Comparison of ENCODE assay signal across 26 mouse cellular contexts in the genomic region with DNA sequence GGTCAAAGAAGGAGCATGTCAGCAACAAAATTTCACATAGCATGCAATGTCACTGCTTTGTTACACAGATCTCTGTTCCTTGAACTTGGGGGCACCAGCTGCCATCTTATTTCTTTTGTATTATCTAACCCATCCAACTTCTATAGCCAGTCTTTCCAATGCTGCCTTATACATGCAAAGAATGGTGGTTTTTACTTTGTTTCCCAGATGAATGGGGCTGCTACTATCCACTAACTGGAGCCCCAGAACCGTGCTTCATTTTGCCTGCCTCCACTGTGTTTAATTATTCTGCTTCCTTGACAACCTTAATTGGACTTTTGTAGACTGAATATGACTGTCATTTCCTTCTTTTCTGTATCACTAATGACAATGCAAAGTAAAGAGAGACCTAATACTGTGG.
DNase-seq lines count a peak whose midpoint lies in the region; ATAC-seq lines count a peak whose summit lies in the region.
"Had no signal": no experiment of that assay in that cellular context is flagged by ENCODE, and none has a peak within 500 bp of the region (broad histone marks: within the 10 kb centered on the region; RNA-seq: fewer than 3 reads in every experiment).

No protein-coding gene starts in this region.

- H3K36me3 ChIP-seq in forebrain, embryonic 12.5 days (replicated peaks), result no peaks in the 10 kb centered on the region
- no peaks in the 10 kb centered on the region for H3K36me3 ChIP-seq in forebrain, embryonic 15.5 days
- H3K36me3 ChIP-seq in midbrain, embryonic 11.5 days (ENCODE audit: control insufficient read depth, insufficient read depth, low read length), result no peaks in the 10 kb centered on the region
- no peaks in the 10 kb centered on the region for H3K36me3 ChIP-seq in midbrain, embryonic 14.5 days (ENCODE audit: control insufficient read depth, insufficient read depth, low read length)
- no peaks in the 10 kb centered on the region for H3K36me3 ChIP-seq in forebrain, embryonic 14.5 days (ENCODE audit: control insufficient read depth, insufficient read depth, low read length)
- H3K36me3 ChIP-seq: embryonic facial prominence, embryonic 12.5 days; embryonic facial prominence, embryonic 15.5 days; G1E; hindbrain, embryonic 15.5 days; intestine, embryonic 15.5 days had no signal

- peak; percentile 70 for ATAC-seq in forebrain, embryonic 12.5 days (ENCODE audit: low FRiP score)
- no peak for ATAC-seq in forebrain, embryonic 15.5 days (replicated peaks)
- ATAC-seq in midbrain, embryonic 11.5 days (ENCODE audit: low FRiP score), result 0 out of 2 replicates have a peak, but pooled peaks have one; percentile 33
- ATAC-seq in midbrain, embryonic 14.5 days (ENCODE audit: low FRiP score, low TSS enrichment), result no peak
- peak; percentile 63 for ATAC-seq in forebrain, embryonic 14.5 days
- ATAC-seq: intestine, embryonic 15.5 days; Patski had no signal

- intact Hi-C loops in gastrocnemius, postnatal 36 days (cut with DNase I), result no loop called here

- no peak overlapping the region for H3K9ac ChIP-seq in forebrain, embryonic 12.5 days
- no peak overlapping the region for H3K9ac ChIP-seq in forebrain, embryonic 15.5 days (replicated peaks)
- H3K9ac ChIP-seq in midbrain, embryonic 11.5 days (ENCODE audit: low read length), result no peak overlapping the region
- no peak overlapping the region for H3K9ac ChIP-seq in midbrain, embryonic 14.5 days (replicated peaks; ENCODE audit: low read length)
- no peak overlapping the region for H3K9ac ChIP-seq in forebrain, embryonic 14.5 days (ENCODE audit: low read length)
- H3K9ac ChIP-seq: embryonic facial prominence, embryonic 12.5 days; embryonic facial prominence, embryonic 15.5 days; hindbrain, embryonic 15.5 days; intestine, embryonic 15.5 days had no signal

- H3K4me1 ChIP-seq in forebrain, embryonic 12.5 days, result no peaks in the 10 kb centered on the region; the same call in 1 of the 2 replicates
- H3K4me1 ChIP-seq in forebrain, embryonic 15.5 days, result 0 out of 2 replicates have a peak, but pooled peaks cover 7% of the 10 kb centered on the region
- H3K4me1 ChIP-seq in midbrain, embryonic 11.5 days (ENCODE audit: control insufficient read depth, insufficient read depth, low read length), result no peaks in the 10 kb centered on the region
- H3K4me1 ChIP-seq in midbrain, embryonic 14.5 days (ENCODE audit: control insufficient read depth, insufficient read depth, low read length), result no peaks in the 10 kb centered on the region
- peaks cover 2% of the 10 kb centered on the region; the same call in 1 of the 2 replicates for H3K4me1 ChIP-seq in forebrain, embryonic 14.5 days (ENCODE audit: control insufficient read depth, insufficient read depth, low read length)
- H3K4me1 ChIP-seq: embryonic facial prominence, embryonic 12.5 days; embryonic facial prominence, embryonic 15.5 days; hindbrain, embryonic 15.5 days; intestine, embryonic 15.5 days had no signal

- no peak overlapping the region for H3K4me2 ChIP-seq in forebrain, embryonic 12.5 days
- no peak overlapping the region for H3K4me2 ChIP-seq in forebrain, embryonic 15.5 days (replicated peaks)
- H3K4me2 ChIP-seq in midbrain, embryonic 11.5 days, result no peak overlapping the region
- no peak overlapping the region for H3K4me2 ChIP-seq in midbrain, embryonic 14.5 days (ENCODE audit: low read length)
- no peak overlapping the region for H3K4me2 ChIP-seq in forebrain, embryonic 14.5 days (ENCODE audit: low read length)
- H3K4me2 ChIP-seq: embryonic facial prominence, embryonic 12.5 days; embryonic facial prominence, embryonic 15.5 days; heart, embryonic 11.5 days; hindbrain, embryonic 15.5 days; intestine, embryonic 15.5 days had no signal

- no peak overlapping the region for H3K4me3 ChIP-seq in forebrain, embryonic 12.5 days (replicated peaks)
- no peak overlapping the region for H3K4me3 ChIP-seq in forebrain, embryonic 15.5 days
- no peak overlapping the region for H3K4me3 ChIP-seq in midbrain, embryonic 11.5 days (ENCODE audit: low read depth, low read length)
- H3K4me3 ChIP-seq in midbrain, embryonic 14.5 days (replicated peaks; ENCODE audit: low read depth, low read length), result no peak overlapping the region
- H3K4me3 ChIP-seq in forebrain, embryonic 14.5 days (ENCODE audit: low read depth, low read length), result no peak overlapping the region
- H3K4me3 ChIP-seq: embryonic facial prominence, embryonic 12.5 days; embryonic facial prominence, embryonic 15.5 days; hindbrain, embryonic 15.5 days; intestine, embryonic 15.5 days had no signal

- peaks cover 20% of the 10 kb centered on the region for H3K27me3 ChIP-seq in forebrain, embryonic 12.5 days
- H3K27me3 ChIP-seq in forebrain, embryonic 15.5 days, result no peaks in the 10 kb centered on the region
- H3K27me3 ChIP-seq in midbrain, embryonic 11.5 days (ENCODE audit: control insufficient read depth, insufficient read depth, low read length), result peaks cover 28% of the 10 kb centered on the region
- no peaks in the 10 kb centered on the region; the same call in 1 of the 2 replicates for H3K27me3 ChIP-seq in midbrain, embryonic 14.5 days (ENCODE audit: control insufficient read depth, insufficient read depth, low read length)
- H3K27me3 ChIP-seq in forebrain, embryonic 14.5 days (replicated peaks; ENCODE audit: control insufficient read depth, insufficient read depth, low read length), result no peaks in the 10 kb centered on the region
- H3K27me3 ChIP-seq: CH12.LX; embryonic facial prominence, embryonic 12.5 days; embryonic facial prominence, embryonic 15.5 days; hindbrain, embryonic 15.5 days; intestine, embryonic 15.5 days had no signal

- DNase-seq in embryo, embryonic 10.5 days (ENCODE audit: low spot score), result peak; percentile 1
- DNase-seq in embryo, embryonic 11 days, result no peak
- DNase-seq in midbrain, embryonic 11.5 days (ENCODE audit: low spot score, missing footprints), result no peak
- DNase-seq in midbrain, embryonic 14.5 days, result no peak
- no peak for DNase-seq in forebrain, embryonic 14.5 days (ENCODE audit: low spot score)
- no peak for DNase-seq in gastrocnemius, postnatal 36 days
- DNase-seq: adrenal gland, postnatal 10 days; adrenal gland, postnatal 36 days; cerebellum, adult 11 months; cerebellum, adult 8-10 months; cerebellum, postnatal 10 days; cerebellum, postnatal 36 days; gastrocnemius, postnatal 10 days; heart, adult 11 months; kidney, adult 11 months; kidney, adult 8-10 months had no signal

- WGBS in forebrain, embryonic 12.5 days, result 27% methylated on average over 1 of the region's 1 CpGs
- 25% methylated on average over 1 of the region's 1 CpGs for WGBS in forebrain, embryonic 15.5 days
- 35% methylated on average over 1 of the region's 1 CpGs for WGBS in midbrain, embryonic 11.5 days
- WGBS in midbrain, embryonic 14.5 days, result 8% methylated on average over 1 of the region's 1 CpGs
- WGBS in forebrain, embryonic 14.5 days, result 20% methylated on average over 1 of the region's 1 CpGs

- H3K9me3 ChIP-seq in forebrain, embryonic 12.5 days, result no peaks in the 10 kb centered on the region
- no peaks in the 10 kb centered on the region for H3K9me3 ChIP-seq in forebrain, embryonic 15.5 days
- no peaks in the 10 kb centered on the region for H3K9me3 ChIP-seq in midbrain, embryonic 11.5 days (ENCODE audit: control insufficient read depth, low read length)
- no peaks in the 10 kb centered on the region for H3K9me3 ChIP-seq in midbrain, embryonic 14.5 days (ENCODE audit: control insufficient read depth, low read length)
- no peaks in the 10 kb centered on the region for H3K9me3 ChIP-seq in forebrain, embryonic 14.5 days (replicated peaks; ENCODE audit: control insufficient read depth, low read length)
- H3K9me3 ChIP-seq: embryonic facial prominence, embryonic 12.5 days; embryonic facial prominence, embryonic 15.5 days; G1E; hindbrain, embryonic 15.5 days; intestine, embryonic 15.5 days had no signal

- H3K27ac ChIP-seq in forebrain, embryonic 12.5 days, result peak overlapping the region; percentile 36; the same call in 1 of the 2 replicates
- H3K27ac ChIP-seq in forebrain, embryonic 15.5 days (replicated peaks), result no peak overlapping the region
- no peak overlapping the region for H3K27ac ChIP-seq in midbrain, embryonic 11.5 days (ENCODE audit: low read depth, low read length)
- H3K27ac ChIP-seq in midbrain, embryonic 14.5 days (replicated peaks; ENCODE audit: low read depth, low read length), result no peak overlapping the region
- H3K27ac ChIP-seq in forebrain, embryonic 14.5 days (ENCODE audit: low read depth, low read length), result no peak overlapping the region
- H3K27ac ChIP-seq: embryonic facial prominence, embryonic 12.5 days; embryonic facial prominence, embryonic 15.5 days; hindbrain, embryonic 15.5 days; intestine, embryonic 15.5 days had no signal

Comparison
In these comparisons a context has a peak if more than half of its experiments do, and no peak if none do; other contexts are left out.
1. ATAC-seq: peak in forebrain, embryonic 12.5 days (single experiment), midbrain, embryonic 11.5 days (single experiment) and forebrain, embryonic 14.5 days (single experiment); none in forebrain, embryonic 15.5 days (single experiment) and midbrain, embryonic 14.5 days (single experiment).